Mouse (Mus musculus) bone marrow macrophage, adult 2 months (primary cell): ENCODE data around the gene Zfp217.

ENCODE experiments used
- CTCF ChIP-seq: IDR thresholded peaks from 2 replicates; pipeline ENCODE4 v1.5.1; 2012; ENCODE audit warnings: low read depth, mild to moderate bottlenecking, low read length, moderate library complexity
- POLR2A ChIP-seq: IDR thresholded peaks from 2 replicates; pipeline ENCODE4 v1.6.1; 2012; ENCODE audit warnings: mild to moderate bottlenecking, low read depth, low read length, borderline replicate concordance

- TF ChIP-seq CTCF (no peak), POLR2A (no peak)
Measured at GRCm38 (mm10) chr2:170130780-170131645, 16.9 kb downstream of the Zfp217 start.
